Mouse (Mus musculus): ENCODE results near the gene Ccdc60. TPM values are rescaled to one million over a fixed set of nuclear protein-coding genes. Genes with fewer than 3 reads are reported as not detected.

The Ccdc60 gene
- total RNA-seq, 2 experiments from 2014 or later, result not detected

GRCm38 (mm10) chr5:116274365-116274764, 14.4 kb downstream of the Ccdc60 start:
- intact Hi-C loops (cut with DNase I), result no loop called here

GRCm38 (mm10) chr5:116271511-116272227, 17.1 kb downstream of the Ccdc60 start:
- peak; percentile 8 to 15 for DNase-seq
- intact Hi-C loops (cut with DNase I), result no loop called here

More at GRCm38 (mm10) chr5:116274365-116274764, 14.4 kb downstream of the Ccdc60 start:
- no peak for DNase-seq

DNA sequence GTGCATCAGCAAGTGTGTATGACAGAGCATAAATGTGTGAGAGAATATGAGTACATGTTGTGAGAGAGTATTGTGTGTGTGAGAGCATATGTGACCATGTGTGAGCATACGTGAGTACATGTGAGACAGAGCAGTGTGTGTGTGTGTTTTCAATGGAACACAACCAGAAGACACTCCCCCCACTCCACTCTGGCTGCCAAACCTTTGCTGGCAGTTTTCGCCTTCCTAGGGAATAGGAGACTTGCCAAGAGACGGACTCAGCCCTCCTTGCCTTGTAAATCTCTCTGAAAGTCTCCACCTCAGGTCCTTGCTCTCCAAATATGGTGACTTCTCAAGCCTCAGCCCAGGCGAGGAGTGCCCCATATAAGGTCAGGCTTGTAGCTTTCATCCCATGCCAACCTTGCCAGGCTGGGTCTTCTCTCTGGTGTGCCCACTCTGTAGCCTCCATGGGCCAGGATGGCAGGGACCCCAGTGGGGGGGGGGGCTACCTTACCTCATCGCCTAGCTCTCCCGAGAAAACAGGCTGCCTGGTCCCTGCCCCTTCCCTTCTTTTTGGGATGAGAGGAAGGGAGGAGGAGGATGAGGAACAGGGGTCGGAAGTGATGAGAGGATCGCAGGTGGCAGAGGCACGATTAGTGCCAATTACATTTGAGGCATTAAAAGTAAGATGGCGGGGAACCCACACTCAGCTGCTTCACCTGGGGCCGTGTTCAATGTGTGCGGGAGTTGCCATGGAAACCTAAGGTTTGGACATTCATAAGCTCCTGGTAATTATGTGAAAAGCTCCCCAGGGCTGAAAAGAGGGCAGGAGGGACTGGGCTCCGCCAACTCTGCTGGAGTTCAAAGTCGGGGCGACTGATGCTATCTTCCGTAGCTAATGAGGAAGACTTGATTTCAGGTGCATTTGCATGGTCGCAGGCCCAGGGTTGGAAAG, 19.3 kb downstream of the Ccdc60 start:
- intact Hi-C loops (cut with DNase I), result no loop called here

DNA sequence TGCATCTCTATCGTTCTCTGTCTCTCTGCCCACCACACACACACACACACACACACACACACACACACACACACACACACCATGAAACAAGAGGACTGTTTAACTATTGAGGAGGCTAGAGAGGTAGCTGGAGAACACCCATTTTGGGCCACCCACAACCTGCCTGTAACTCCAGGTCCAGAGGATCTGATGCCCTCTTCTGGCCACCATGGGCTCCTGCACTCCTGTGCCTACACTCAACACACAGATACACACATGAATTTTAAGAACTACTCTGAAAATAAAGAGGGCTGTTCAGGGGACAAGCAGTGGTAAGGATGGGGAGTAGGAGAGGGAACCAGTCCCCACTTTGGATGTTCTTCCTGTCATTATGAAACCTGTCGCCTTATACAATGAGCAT, 26.1 kb downstream of the Ccdc60 start:
- intact Hi-C loops (cut with DNase I), result no loop called here

More for the DNA sequence above, 19.3 kb downstream of the Ccdc60 start:
- no peak for DNase-seq

DNA sequence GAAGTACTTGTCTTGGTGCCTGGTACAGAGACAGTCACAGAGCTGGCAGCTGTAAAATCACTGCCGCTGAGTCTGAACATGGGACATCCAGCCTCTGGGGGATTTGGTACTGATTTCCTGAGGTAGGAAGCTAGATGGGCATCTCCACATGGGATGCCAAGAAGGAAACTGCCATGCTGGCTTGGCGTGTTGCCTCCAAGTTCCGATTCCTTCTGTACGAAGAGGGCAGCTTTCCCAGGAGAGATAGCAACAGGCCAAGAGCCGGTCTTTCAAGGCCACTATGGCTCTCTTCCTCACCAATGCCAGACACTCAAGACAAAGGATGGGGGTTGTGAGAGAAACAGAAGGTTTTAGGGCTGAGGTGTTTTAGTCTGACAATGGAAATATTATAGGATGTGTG, 26.8 kb downstream of the Ccdc60 start:
- intact Hi-C loops (cut with DNase I), result no loop called here

More for the DNA sequence above, 26.1 kb downstream of the Ccdc60 start:
- no peak for DNase-seq

GRCm38 (mm10) chr5:116260356-116260755, 28.4 kb downstream of the Ccdc60 start:
- intact Hi-C loops (cut with DNase I), result no loop called here
- DNase-seq, result no peak

More for the DNA sequence above, 26.8 kb downstream of the Ccdc60 start:
- no peak for DNase-seq

- intact Hi-C loops (cut with DNase I), result no loop called here
- no peak for DNase-seq
These were observed 30.4 kb downstream of the Ccdc60 start for GRCm38 (mm10) chr5:116258321-116258860.

- DNase-seq, result no peak
- intact Hi-C loops (cut with DNase I), result no loop called here
These were observed 34.9 kb downstream of the Ccdc60 start for GRCm38 (mm10) chr5:116253914-116254313.

GRCm38 (mm10) chr5:116252186-116252585, 36.6 kb downstream of the Ccdc60 start:
- DNase-seq, result no peak
- intact Hi-C loops (cut with DNase I), result no loop called here

- DNase-seq, result peak; percentile 12 to 31
- intact Hi-C loops (cut with DNase I), result no loop called here
These were observed 42.1 kb downstream of the Ccdc60 start for GRCm38 (mm10) chr5:116246642-116247041.

- intact Hi-C loops (cut with DNase I), result no loop called here
- peak in 1 of 2 experiments; percentile 9 for DNase-seq
These were observed 44.3 kb downstream of the Ccdc60 start for GRCm38 (mm10) chr5:116244476-116244875.

GRCm38 (mm10) chr5:116243622-116244021, 45.2 kb downstream of the Ccdc60 start:
- no peak for DNase-seq
- intact Hi-C loops (cut with DNase I), result no loop called here

- DNase-seq, result peak; percentile 60 to 81
- intact Hi-C loops (cut with DNase I), result loop anchor here (1.0 to 5.0 kb wide), 3 partner anchors 155 to 361 kb away; no protein-coding TSS in a partner anchor
These were observed 56.7 kb downstream of the Ccdc60 start for GRCm38 (mm10) chr5:116231841-116232643.

GRCm38 (mm10) chr5:116228414-116228813, 60.4 kb downstream of the Ccdc60 start:
- DNase-seq, result no peak

DNA sequence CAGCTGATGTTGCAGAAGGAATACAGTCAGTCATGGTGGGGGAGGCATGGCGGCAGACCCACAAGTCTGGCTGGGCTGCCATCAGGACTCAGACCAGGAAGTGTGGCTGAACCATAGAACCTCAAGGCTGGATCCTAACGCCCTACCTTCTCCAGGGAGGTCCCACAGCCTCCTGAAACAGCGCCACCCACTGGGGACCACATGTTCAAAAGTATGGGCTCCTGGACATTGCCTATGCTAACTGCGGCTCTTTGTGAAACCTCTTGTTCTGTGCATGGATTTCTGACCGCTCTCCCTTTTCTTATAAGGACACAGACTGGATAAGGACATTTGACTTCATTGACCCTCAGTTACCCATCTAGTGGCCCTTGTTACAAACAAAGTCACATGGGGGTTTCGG, 64.8 kb downstream of the Ccdc60 start:
- intact Hi-C loops (cut with DNase I), result no loop called here
- no peak for DNase-seq

More at GRCm38 (mm10) chr5:116228414-116228813, 60.4 kb downstream of the Ccdc60 start:
- intact Hi-C loops (cut with DNase I), result no loop called here

DNA sequence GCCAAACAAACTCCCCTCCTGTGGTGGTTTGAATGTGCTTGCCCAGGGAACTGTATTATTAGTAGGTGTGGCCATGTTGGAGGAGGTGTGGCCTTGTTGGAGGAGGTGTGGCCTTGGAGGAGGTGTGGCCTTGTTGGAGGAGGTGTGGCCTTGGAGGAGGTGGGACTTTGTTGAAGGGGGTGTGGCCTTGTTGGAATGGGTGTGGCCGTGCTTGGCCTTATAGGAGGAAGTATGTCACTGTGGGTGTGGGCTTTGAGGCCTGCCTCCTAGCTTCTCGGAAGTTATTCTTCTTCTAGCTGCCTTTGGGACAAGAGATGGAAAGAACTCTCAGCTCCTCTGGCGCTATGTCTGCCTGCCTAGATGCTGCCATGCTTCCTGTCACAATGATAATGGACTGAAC, 66.9 kb downstream of the Ccdc60 start:
- intact Hi-C loops (cut with DNase I), result no loop called here
- DNase-seq, result no peak

- intact Hi-C loops (cut with DNase I), result no loop called here
- DNase-seq, result no peak
These were observed 69.5 kb downstream of the Ccdc60 start for GRCm38 (mm10) chr5:116219288-116219687.

GRCm38 (mm10) chr5:116212706-116213105, 76.1 kb downstream of the Ccdc60 start:
- intact Hi-C loops (cut with DNase I), result loop anchor here (1.0 to 5.0 kb wide), 2 partner anchors 89 to 180 kb away; no protein-coding TSS in a partner anchor
- no peak for DNase-seq

DNA sequence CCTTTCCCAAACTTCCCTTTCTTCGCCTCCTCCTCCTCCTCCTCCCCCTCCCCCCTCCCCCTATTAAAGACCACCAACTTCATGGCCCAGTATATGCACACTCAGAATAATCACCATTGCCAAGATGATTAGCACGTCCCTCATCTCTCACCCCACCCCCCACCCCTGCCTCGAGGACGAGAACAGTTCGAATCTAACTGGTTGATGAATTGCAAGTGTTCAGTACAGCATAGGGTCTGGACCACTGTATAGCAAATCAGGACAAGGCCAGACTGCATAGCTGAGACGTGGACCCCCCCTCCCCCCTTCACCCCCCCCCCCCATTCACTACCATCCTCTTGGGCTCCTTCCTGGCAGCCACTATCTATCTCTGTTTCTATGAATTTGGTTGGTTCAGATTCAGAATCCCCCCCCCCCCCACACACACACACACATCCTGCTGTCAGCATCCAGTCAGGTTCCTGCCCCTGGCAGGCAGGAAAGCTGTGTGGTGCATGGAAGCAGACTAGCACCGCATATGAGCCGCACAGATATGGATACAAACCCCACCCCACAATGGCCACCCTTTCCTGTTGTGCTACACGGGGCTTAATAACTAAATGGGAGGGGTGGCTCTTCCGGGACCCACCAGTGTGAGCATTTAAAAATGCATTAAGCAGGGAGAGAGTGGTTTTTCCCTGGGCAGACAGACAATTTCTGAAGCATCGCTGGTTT, 79.2 kb downstream of the Ccdc60 start:
- intact Hi-C loops (cut with DNase I), result loop anchor here (5.0 kb wide), 1 partner anchor 177 kb away; no protein-coding TSS in a partner anchor
- DNase-seq, result no peak
